Mouse (Mus musculus): ENCODE data around the gene Actb.

The Actb gene

DNA sequence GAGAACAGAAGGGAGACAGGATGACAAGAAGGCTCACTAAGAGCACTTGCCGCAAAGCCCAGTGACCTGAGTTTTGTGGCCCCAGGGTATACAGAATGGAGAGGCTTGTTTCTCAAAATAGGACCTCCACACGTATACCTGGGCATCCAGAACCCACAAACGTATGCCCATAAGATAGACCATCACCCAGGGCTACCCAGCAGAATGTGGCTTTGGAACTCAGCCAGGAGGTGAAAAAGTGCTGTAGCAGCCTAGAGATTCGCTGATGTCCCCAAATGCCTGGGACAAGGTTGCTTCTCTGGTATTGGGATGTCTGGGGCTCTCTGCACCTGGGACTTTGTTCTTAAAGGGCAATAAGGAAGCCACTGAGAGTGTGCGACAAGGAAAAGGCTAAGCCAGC lies 15.7 kb upstream of the Actb start:
- DNase-seq (ENCODE audit: low spot score in 2 of 2): no peak

DNA sequence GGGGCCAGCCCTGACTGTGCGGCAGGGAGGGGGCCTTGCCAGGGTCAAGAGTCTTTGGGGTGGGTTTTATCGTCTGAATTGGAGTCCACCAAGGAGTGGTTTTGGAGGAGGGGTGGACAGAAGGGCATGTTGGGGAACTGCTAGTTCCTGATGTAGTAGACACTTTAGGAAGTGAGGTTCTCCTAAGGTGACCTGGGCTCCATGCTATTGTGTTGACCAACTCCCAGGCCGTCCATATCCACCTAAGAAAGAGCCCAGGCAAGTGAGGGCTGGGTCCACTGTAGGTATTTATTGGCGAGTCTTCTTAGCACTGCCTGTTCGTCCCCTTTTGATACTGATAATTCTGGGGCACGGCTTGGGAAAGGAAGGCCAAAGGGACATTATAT lies 14.5 kb upstream of the Actb start:
- DNase-seq (ENCODE audit: low spot score in 2 of 2): no peak

DNA sequence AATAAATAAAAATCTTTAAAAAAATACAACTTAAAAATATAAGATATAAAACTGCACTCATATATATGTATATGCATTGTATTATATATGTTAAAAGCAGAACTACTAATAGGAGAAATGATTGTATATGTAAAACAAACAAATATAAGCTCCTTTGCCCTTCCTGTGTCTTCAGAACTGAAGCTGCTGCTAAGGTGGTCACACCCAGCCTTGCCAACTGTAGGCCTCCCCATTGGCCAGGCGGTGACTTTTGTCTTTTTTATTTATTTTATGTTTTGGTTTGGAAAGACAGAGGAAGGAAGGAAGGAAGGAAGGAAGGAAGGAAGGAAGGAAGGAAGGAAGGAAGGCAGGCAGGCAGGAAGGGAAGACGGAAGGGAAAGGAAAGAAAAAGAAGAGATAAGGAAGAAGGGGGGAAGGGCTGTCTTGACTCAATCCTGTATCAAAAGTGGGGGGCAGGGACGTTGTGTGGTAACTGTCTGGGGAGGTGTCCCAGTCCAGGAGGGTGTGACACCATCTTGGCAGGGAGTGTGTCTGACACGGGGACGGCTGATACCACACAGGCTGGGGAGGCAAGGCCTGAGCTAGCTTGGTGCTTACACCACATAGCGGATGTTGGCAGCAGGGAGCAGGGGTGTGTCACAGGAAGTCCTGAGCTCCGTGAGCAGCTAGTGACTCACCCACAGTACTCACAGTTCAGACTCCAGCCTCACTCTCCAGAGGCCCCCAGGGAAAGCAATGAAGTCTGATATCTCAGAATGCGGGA lies 13.9 kb upstream of the Actb start:
- peak; percentile 64 to 88 for DNase-seq (ENCODE audit: low spot score in 2 of 2)

DNA sequence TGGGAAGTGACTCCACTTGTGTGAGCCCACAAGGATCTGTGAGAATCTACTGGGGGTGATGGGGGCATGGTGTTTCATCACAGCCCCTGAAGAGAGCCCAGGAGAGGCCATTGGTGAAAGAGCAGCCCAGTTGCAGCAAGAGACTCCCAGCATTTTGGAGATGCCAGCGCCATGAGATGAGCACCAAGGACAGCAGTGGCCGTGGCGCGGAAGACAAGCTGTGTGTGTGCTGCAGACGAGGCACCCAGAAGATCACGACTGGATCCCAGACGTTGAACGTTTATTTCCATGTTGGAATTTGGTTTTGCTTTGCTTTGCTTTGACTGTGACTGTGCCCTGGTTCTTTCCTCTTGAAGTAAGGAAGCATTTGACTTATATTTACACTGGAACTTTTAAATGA lies 10.8 kb upstream of the Actb start:
- no peak for DNase-seq (ENCODE audit: low spot score in 2 of 2)

DNA sequence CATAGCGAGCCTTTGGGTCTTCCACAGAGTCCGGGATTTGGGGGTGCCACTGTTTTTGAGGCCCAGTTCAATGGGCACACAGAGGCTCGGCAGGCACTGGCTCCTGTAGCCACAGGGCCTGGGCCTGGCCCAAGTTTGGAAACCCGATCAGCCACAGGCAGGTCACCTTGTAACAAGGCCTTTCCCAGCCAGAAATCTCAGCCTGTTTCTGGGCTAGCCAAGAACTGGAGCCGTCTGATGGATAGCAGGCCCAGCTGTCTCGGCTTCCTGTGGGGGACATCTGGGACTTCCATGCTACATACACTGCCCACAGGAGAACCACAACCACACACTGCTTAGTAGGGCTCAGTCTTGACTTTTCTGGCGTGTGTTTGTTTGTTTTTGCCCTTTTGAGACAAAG lies 10.0 kb upstream of the Actb start:
- no peak for DNase-seq (ENCODE audit: low spot score in 2 of 2)

DNA sequence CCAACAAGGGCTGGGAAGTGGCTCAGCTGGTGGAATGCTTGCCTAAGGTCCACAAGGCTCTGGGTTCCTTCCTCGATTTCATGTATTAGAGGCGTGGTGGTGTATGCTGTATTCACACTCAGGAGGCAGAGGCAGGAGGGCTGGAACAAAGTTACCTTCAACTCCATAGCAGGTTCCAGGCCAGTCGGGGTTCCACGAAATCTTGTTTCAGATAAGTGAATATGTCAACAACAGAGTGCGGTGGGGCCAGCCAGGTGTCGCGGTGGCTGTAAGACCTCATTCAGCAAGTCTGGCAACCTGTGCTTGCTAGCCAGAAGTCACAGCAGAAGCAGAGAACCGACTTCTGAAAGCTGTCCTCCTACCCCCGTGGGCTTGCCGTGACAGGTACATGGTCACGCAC lies 8.7 kb upstream of the Actb start:
- DNase-seq (ENCODE audit: low spot score in 2 of 2): no peak

DNA sequence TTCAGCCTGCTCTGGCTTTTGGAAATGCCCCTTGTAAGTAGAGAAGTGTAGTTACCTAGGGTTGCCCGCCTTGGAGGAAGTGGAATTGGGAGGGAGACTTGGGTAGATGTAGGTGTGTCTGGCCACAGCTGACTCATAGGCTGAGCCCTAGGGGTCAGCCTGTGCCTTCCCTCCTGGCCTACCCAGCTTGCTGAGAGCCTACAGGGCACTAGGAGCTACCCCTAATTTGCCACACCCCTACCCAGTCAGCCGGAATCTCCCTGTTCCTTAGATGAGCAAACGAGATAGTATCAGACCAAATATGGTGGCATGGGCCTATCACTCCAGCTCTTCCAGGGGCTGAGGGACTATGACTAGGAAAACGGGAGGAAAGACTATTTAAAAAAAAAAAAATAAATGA lies 6.2 kb upstream of the Actb start:
- no peak for DNase-seq (ENCODE audit: low spot score in 2 of 2)

DNA sequence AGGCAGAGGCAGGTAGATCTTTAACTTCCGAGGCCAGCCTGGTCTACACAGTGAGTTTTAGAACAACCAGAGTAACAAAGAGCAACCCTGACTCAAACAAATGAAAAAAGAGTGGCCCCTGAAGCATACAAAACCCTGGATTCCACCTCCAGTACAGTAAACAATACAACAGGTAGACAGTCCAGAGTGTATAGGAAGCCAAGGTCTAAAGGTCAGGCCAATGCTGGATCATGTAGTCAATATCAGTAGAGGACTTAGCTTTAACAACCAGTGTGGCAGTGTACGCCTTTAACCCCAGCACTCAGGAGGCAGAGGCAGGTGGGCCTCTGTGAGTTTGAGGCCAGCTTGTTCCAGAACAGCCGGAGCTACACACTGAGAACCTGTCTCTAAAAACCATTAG lies 5.8 kb upstream of the Actb start:
- no peak for DNase-seq (ENCODE audit: low spot score in 2 of 2)

DNA sequence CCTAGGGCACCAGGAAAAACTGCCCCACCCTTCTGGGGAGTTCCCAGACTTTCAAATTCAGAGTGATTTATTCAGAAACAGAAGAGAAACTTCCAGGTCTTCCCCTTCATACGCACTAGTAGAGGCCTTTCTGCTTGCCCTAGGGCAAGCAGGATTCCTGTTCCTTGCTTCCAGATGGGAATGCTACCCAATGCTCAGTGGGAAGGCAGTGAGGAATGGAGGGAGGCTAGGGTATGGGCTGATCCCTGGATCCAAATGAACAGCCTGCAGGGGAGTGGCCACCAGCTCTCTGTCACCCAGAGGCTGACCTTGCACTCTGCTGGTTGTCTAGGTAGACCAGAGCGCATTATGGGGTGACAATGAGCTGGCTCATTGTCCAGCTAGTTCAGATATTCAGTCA lies 5.1 kb upstream of the Actb start:
- DNase-seq (ENCODE audit: low spot score in 2 of 2): no peak

DNA sequence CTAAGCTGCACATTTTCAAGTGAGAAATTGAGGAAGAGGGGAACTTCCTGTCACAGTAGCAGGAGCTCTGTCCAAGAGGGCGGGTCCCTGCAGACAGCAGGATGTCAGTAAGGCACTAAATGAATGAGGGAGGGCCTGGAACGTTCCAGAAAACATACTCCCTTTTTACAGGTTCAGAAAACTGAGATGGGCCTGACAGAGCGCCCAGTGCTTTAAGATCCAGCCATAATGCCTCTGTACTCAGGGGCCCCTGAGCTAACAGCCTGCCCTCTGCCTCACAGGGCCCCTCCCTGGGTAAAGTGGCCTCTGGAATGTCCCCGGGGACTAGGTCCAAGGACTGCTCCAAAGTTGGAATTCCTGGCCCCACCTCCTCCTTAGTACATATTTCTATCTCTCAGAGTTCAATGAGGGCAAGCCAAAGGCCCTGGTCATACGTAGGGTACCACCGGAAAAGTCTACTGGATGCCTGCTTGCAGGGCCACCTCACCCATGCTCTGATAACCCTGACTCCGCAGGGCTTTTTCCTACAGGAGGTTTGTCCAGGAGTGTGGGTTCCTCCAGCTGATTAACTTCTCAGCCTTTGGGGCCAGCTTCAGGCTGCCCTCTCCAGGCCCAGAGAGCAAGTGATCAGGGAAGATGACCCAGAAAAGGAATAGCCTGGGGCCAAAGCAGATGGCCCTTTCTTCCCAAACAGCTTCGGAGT lies 3.2 kb upstream of the Actb start:
- no peak for DNase-seq (ENCODE audit: low spot score in 2 of 2)

DNA sequence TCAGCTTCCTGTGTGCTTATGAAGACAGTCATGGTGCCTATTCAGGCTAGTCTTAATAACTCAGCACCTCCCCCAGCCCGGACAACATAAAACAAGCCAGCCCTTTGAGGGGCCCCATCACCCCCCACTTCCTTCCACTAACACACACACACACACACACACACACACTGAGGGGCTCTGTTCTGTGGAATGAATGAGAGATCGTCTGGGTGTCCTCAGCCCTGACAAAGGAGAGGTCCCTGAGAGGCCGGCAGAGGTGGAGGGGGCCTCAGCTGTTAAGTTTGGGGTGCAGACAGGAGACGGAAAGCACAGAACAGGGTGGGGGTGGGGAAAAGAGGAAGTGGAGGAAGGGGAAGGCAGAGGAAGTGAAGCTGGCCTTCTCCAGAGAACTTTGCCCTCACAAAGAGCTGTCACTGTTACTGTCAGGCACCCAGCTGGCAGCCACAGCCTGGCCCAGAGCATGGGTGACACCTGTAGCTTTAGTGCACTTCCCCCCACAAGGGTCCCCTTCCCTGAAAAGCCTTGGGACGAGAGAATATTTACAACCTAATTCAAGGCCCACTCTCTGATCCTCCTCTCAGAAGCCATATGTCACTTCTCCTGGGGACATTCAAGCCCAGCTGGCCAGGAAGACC lies 2.5 kb upstream of the Actb start:
- DNase-seq (ENCODE audit: low spot score in 2 of 2): no peak

DNA sequence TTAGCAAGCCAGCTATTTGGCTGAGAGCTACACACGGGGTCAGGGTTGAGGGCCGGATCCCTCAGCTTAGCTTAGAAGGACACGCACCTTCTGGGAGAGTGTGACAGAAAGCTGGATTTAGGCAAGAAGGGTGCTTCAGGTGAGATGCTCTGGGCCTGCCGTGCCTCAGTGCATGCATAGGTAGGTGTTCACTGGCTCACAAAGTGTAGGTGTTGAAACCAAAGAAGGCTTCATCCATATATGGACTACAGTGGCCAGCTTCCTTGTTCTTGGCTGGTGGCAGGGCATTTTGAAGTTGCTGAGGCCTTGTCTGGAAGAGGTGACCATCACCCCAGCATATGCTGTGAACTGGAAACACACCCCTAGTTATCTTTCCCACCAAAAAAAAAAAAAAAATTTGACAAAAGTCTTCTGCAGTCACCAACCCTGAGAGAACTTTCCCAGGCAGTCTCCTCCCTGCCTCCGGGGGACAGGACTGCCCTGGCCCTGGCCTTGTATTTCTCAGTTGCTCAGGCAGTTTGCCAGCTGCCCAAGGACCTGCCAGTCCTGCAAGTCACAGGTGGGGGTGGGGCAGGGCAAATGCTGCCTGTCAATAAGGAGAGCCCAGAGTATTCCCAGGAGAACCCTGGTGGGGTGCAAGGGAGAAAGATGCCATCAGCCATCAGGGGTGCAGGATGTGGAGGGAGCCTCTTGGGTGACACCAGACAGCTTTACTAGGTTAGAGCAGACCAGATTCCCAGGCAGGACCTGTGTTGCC lies 1.4 kb upstream of the Actb start:
- DNase-seq (ENCODE audit: low spot score in 2 of 2): peak; percentile 67 to 71

DNA sequence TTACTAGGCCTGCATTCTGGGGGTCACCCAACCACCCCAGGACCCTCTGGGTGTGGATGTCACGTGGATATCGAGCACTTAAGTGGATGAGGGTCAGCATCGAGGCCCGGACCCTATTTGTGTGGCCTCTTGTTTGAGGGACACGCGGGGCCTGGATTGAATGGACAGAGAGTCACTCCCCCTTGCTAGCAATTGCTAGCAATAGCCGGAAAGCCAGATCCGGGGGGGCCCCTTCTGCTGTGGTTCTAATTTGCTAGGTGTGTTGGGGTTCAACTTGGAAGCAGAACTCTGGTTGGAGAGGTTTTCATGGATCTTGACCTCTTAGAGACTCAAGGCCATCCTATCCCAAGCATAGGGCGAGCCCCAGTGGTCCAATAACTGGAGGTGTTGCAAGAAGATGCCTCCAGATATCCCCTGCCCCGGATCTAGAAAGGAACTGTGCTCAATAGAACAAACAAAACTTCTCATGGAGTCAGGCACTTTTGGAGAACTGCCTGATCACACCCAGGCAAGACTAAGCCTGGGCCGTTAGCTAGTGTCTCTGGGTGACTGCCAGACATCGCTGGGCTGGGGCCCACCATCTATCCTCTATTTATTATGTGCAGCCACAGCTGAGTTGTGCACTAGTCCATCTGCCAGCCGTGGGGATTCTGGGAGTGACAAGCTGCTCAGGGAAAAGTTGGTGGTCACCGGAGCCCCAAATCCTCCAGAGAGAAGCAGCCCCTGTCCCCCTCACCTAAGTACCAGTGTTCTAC lies 671 bp upstream of the Actb start:
- DNase-seq (ENCODE audit: low spot score in 2 of 2): no peak

DNA sequence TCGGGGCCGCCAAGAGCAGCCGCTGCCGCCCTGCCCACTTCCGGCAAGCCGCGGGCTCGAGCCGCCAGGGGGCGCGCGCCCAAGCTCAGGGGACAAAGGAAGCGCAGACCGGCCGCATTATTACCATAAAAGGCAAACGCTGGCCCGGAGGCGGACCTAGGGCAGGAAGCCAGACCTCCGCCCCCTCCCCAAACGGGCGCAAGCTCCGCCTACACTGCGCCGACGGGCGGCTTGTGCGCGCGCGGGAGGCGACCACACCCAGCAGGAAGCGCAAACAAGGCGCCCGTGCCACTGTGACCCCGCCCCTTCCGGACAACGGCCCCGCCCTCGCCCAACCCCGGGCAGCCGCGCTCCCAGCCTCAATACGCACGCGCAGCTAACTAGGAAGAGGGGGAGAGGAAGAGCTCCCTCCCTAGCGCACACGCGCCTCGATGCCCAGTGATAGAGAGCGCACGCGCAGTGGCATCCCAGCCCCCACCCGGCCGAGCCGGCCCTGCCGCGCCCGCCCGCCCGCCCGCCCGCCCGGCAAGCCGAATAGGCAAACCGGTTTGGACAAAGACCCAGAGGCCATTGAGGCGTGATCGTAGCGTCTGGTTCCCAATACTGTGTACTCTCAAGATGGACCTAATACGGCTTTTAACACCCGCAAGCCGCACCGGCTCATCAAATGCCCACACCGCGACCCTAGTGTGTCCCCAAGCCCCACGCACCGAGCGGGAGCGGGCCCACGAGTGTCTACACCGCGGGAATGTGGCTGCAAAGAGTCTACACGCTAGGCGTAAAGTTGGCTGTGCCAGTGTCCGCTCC lies 626 bp downstream of the Actb start:
- peak; percentile 98 to 99 for DNase-seq (ENCODE audit: low spot score in 2 of 2)

DNA sequence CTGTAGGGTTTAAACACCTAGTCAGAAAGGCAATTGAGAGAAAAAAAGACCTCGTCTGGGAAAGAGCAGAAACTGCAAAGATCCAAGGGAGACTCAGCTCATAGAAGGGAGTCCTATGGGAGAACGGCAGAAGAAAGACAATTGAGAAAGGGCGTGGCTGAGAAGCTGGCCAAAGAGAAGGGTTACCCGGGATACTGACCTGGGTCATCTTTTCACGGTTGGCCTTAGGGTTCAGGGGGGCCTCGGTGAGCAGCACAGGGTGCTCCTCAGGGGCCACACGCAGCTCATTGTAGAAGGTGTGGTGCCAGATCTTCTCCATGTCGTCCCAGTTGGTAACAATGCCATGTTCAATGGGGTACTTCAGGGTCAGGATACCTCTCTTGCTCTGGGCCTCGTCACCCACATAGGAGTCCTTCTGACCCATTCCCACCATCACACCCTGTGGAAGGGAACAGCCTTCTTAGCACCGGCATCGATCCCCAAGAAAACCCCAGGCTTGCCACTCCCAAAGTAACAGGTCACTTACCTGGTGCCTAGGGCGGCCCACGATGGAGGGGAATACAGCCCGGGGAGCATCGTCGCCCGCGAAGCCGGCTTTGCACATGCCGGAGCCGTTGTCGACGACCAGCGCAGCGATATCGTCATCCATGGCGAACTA lies 1.4 kb downstream of the Actb start:
- DNase-seq (ENCODE audit: low spot score in 2 of 2): no peak

DNA sequence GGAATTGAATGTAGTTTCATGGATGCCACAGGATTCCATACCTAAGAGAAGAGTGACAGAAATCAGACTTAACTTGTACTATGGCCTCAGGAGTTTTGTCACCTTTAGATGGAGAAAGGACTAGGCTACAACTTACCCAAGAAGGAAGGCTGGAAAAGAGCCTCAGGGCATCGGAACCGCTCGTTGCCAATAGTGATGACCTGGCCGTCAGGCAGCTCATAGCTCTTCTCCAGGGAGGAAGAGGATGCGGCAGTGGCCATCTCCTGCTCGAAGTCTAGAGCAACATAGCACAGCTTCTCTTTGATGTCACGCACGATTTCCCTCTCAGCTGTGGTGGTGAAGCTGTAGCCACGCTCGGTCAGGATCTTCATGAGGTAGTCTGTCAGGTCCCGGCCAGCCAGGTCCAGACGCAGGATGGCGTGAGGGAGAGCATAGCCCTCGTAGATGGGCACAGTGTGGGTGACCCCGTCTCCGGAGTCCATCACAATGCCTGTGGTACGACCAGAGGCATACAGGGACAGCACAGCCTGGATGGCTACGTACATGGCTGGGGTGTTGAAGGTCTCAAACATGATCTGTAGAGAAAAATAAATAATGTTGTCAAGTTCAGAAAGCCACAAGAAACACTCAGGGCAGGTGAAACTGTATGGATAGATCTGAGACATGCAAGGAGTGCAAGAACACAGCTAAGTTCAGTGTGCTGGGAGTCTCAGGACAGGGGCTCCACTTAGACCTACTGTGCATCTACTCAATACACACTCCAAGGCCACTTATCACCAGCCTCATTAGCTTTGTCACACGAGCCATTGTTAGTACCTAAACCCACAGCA lies 2.1 kb downstream of the Actb start:
- DNase-seq (ENCODE audit: low spot score in 2 of 2): no peak

DNA sequence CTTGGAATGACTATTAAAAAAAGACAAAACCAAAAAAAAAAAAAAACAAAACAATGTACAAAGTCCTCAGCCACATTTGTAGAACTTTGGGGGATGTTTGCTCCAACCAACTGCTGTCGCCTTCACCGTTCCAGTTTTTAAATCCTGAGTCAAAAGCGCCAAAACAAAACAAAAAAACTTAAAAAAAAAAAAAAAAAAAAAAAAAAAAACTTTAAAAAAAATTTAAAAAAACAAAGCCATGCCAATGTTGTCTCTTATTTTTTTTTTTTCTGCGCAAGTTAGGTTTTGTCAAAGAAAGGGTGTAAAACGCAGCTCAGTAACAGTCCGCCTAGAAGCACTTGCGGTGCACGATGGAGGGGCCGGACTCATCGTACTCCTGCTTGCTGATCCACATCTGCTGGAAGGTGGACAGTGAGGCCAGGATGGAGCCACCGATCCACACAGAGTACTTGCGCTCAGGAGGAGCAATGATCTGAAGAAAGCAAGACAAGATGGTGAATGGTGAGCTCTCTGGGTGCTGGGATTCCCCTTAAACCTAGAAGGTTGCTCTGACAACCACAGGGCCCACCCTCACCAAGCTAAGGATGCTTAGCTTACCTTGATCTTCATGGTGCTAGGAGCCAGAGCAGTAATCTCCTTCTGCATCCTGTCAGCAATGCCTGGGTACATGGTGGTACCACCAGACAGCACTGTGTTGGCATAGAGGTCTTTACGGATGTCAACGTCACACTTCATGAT lies 2.9 kb downstream of the Actb start:
- no peak for DNase-seq (ENCODE audit: low spot score in 2 of 2)

DNA sequence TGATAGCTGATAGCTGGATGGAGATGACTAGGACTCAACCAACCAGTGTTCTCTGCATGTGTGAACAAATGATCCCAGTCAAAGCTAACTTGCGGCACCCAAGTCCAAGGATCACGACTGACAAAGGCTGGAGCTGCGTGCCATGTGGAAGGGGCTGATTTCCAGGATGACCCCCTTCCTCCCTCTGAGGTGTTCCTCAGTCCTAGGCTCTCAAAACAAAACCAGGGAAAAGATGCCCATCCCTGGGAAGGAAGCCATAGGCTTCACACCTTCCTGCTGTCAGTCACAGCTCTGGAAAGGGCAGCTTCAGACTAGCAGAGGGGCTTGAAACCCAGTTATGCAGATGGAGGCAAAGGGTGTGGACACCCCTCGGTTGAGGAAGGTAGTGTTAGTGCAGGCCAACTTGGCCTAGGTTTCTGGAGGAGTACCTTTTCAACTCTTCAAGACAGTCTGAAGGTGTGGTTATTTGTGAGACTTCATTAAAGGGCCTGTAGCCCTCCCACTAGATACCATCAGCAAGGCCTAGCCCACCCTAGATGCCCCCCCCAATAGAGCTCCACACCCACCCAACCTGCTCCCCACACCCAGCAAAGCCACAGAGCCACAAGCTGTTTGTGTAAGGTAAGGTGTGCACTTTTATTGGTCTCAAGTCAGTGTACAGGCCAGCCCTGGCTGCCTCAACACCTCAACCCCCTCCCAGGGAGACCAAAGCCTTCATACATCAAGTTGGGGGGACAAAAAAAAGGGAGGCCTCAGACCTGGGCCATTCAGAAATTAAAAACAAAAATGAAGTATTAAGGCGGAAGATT lies 3.8 kb downstream of the Actb start:
- no peak for DNase-seq (ENCODE audit: low spot score in 2 of 2)

All from urinary bladder, adult 18-20 months (tissue).